Mouse (Mus musculus) lung, embryonic 15.5 days (tissue): ENCODE measurements around the gene Sugp2. TPM values are rescaled to one million over a fixed set of nuclear protein-coding genes. Genes with fewer than 3 reads are reported as not detected.

Experiments
- ATAC-seq: fragments of 200-750 bp; cut with Nextera tagmentation; 2 replicates; pipeline ENCODE4 v1.8.0; 2017; ENCODE audit warnings: moderate number of reproducible peaks, borderline replicate concordance; ENCODE audit not compliant: low FRiP score, low TSS enrichment; ENCODE audit errors: extremely low read depth
- H3K27ac ChIP-seq: fragments of 300-500 bp; sonication (generic); 2 replicates; pipeline ENCODE4 v1.5.1; 2015; ENCODE audit warnings: moderate library complexity, mild to moderate bottlenecking, inconsistent platforms
- H3K27me3 ChIP-seq: fragments of 300-500 bp; sonication (generic); 2 replicates; pipeline ENCODE4 v1.6.1; 2015; ENCODE audit warnings: inconsistent platforms
- H3K36me3 ChIP-seq: fragments of 300-500 bp; sonication (generic); 2 replicates; pipeline ENCODE4 v1.6.1; 2015; ENCODE audit warnings: inconsistent platforms
- H3K4me1 ChIP-seq: fragments of 300-500 bp; sonication (generic); 2 replicates; pipeline ENCODE4 v1.6.1; 2015; ENCODE audit warnings: inconsistent platforms
- H3K4me2 ChIP-seq: fragments of 300-500 bp; sonication (generic); 2 replicates; pipeline ENCODE4 v1.6.1; 2015; ENCODE audit warnings: inconsistent platforms, mild to moderate bottlenecking, moderate library complexity
- H3K4me3 ChIP-seq: fragments of 300-500 bp; sonication (generic); 2 replicates; pipeline ENCODE4 v1.5.1; 2015; ENCODE audit warnings: mild to moderate bottlenecking, inconsistent platforms
- H3K9ac ChIP-seq: fragments of 300-500 bp; sonication (generic); 2 replicates; pipeline ENCODE4 v1.6.1; 2015; ENCODE audit warnings: inconsistent platforms
- H3K9me3 ChIP-seq: fragments of 300-500 bp; sonication (generic); 2 replicates; pipeline ENCODE4 v1.6.1; 2016; ENCODE audit warnings: inconsistent platforms
- WGBS: fragments of 180-500 bp; shearing (Covaris S2); methylation state at CpG from one replicate; pipeline ENCODE4 v1.1.7; 2015; 5-methylcytosine and 5-hydroxymethylcytosine counted together
- polyA plus RNA-seq: library from polyadenylated mRNA; unstranded; fragments of >200 nt; fragmentation: Nextera tagmentation; extraction: Ambion mirVana; gene quantifications from 2 replicates; pipeline ENCODE4 v1.2.1, GENCODE M21; 2015

Gene Sugp2
- polyA plus RNA-seq, 1 experiment from 2014 or later, result 26.7 TPM

GRCm38 (mm10) chr8:70267674-70268073 lies 33.6 kb downstream of the Sugp2 start:
- Histone ChIP-seq H3K9ac (no peak overlapping the region), H3K27me3 (no peaks in the 10 kb centered on the region), H3K4me1 (0 out of 2 replicates have a peak, but pooled peaks cover under 1% of the 10 kb centered on the region), H3K27ac (no peak overlapping the region), H3K4me3 (no peak overlapping the region), H3K36me3 (peaks cover 20% of the 10 kb centered on the region), H3K4me2 (no peak overlapping the region), H3K9me3 (no peaks in the 10 kb centered on the region)
- ATAC-seq, result no peak
- WGBS, result 70% methylated on average over 3 of the region's 3 CpGs

GRCm38 (mm10) chr8:70268311-70268710 lies 34.3 kb downstream of the Sugp2 start:
- H3K9ac ChIP-seq, result no peak overlapping the region
- peaks cover 13% of the 10 kb centered on the region for H3K36me3 ChIP-seq
- no peak overlapping the region for H3K4me3 ChIP-seq
- 0 out of 2 replicates have a peak, but pooled peaks cover 7% of the 10 kb centered on the region for H3K4me1 ChIP-seq
- no peaks in the 10 kb centered on the region for H3K27me3 ChIP-seq
- 0 out of 2 replicates have a peak overlapping the region, but pooled peaks have one; percentile 21 for H3K27ac ChIP-seq
- H3K9me3 ChIP-seq, result no peaks in the 10 kb centered on the region
- no peak overlapping the region for H3K4me2 ChIP-seq
- WGBS, result 65% methylated on average over 5 of the region's 5 CpGs
- ATAC-seq, result no peak

- no peak for ATAC-seq
- Histone ChIP-seq H3K4me2 (no peak overlapping the region), H3K9ac (no peak overlapping the region), H3K36me3 (peaks cover 7% of the 10 kb centered on the region), H3K4me3 (no peak overlapping the region), H3K27me3 (no peaks in the 10 kb centered on the region), H3K27ac (peak overlapping the region; percentile 21; the same call in 1 of the 2 replicates), H3K9me3 (no peaks in the 10 kb centered on the region), H3K4me1 (0 out of 2 replicates have a peak, but pooled peaks cover 7% of the 10 kb centered on the region)
- 41% methylated on average over 11 of the region's 11 CpGs for WGBS
These were observed 35.0 kb downstream of the Sugp2 start for GRCm38 (mm10) chr8:70268799-70269565.

GRCm38 (mm10) chr8:70272949-70273348 lies 38.9 kb downstream of the Sugp2 start:
- Histone ChIP-seq H3K36me3 (no peaks in the 10 kb centered on the region), H3K9me3 (no peaks in the 10 kb centered on the region), H3K27ac (no peak overlapping the region), H3K9ac (no peak overlapping the region), H3K4me1 (0 out of 2 replicates have a peak, but pooled peaks cover 8% of the 10 kb centered on the region), H3K4me3 (no peak overlapping the region), H3K4me2 (no peak overlapping the region), H3K27me3 (no peaks in the 10 kb centered on the region)
- ATAC-seq, result peak; percentile 47; the same call in 1 of the 2 replicates
- WGBS, result 34% methylated on average over 3 of the region's 3 CpGs

GRCm38 (mm10) chr8:70274350-70274749 lies 40.3 kb downstream of the Sugp2 start:
- Histone ChIP-seq H3K36me3 (no peaks in the 10 kb centered on the region), H3K27ac (no peak overlapping the region), H3K9me3 (no peaks in the 10 kb centered on the region), H3K4me3 (no peak overlapping the region), H3K4me2 (no peak overlapping the region), H3K4me1 (peaks cover 13% of the 10 kb centered on the region; the same call in 1 of the 2 replicates), H3K9ac (no peak overlapping the region), H3K27me3 (no peaks in the 10 kb centered on the region)
- no peak for ATAC-seq

GRCm38 (mm10) chr8:70276476-70276875 lies 42.5 kb downstream of the Sugp2 start:
- no peaks in the 10 kb centered on the region for H3K9me3 ChIP-seq
- no peak overlapping the region for H3K9ac ChIP-seq
- H3K27ac ChIP-seq, result peak overlapping the region; percentile 79
- no peak overlapping the region for H3K4me3 ChIP-seq
- no peaks in the 10 kb centered on the region for H3K36me3 ChIP-seq
- no peak overlapping the region for H3K4me2 ChIP-seq
- H3K27me3 ChIP-seq, result no peaks in the 10 kb centered on the region
- ATAC-seq, result peak; percentile 50; the same call in 1 of the 2 replicates
- 57% methylated on average over 3 of the region's 3 CpGs for WGBS
- H3K4me1 ChIP-seq, result peaks cover 24% of the 10 kb centered on the region

GRCm38 (mm10) chr8:70278175-70278574 lies 44.1 kb downstream of the Sugp2 start:
- Histone ChIP-seq H3K4me1 (peaks cover 31% of the 10 kb centered on the region), H3K4me2 (no peak overlapping the region), H3K9me3 (no peaks in the 10 kb centered on the region), H3K4me3 (no peak overlapping the region), H3K27me3 (no peaks in the 10 kb centered on the region), H3K27ac (no peak overlapping the region), H3K36me3 (no peaks in the 10 kb centered on the region), H3K9ac (no peak overlapping the region)
- ATAC-seq, result no peak
- 43% methylated on average over 15 of the region's 15 CpGs for WGBS

GRCm38 (mm10) chr8:70279266-70279665 lies 45.2 kb downstream of the Sugp2 start:
- Histone ChIP-seq H3K4me1 (peaks cover 33% of the 10 kb centered on the region), H3K4me3 (no peak overlapping the region), H3K4me2 (no peak overlapping the region), H3K9me3 (no peaks in the 10 kb centered on the region), H3K27me3 (no peaks in the 10 kb centered on the region), H3K36me3 (no peaks in the 10 kb centered on the region), H3K9ac (no peak overlapping the region), H3K27ac (no peak overlapping the region; the same call in 1 of the 2 replicates)
- 54% methylated on average over 8 of the region's 8 CpGs for WGBS
- no peak for ATAC-seq

GRCm38 (mm10) chr8:70281001-70281400 lies 47.0 kb downstream of the Sugp2 start:
- H3K9me3 ChIP-seq, result no peaks in the 10 kb centered on the region
- peaks cover 33% of the 10 kb centered on the region for H3K4me1 ChIP-seq
- no peak overlapping the region for H3K9ac ChIP-seq
- H3K27me3 ChIP-seq, result no peaks in the 10 kb centered on the region
- H3K27ac ChIP-seq, result peak overlapping the region; percentile 83
- ATAC-seq, result no peak
- peaks cover 12% of the 10 kb centered on the region for H3K36me3 ChIP-seq
- H3K4me3 ChIP-seq, result no peak overlapping the region
- WGBS, result 26% methylated on average over 3 of the region's 3 CpGs
- no peak overlapping the region for H3K4me2 ChIP-seq

GRCm38 (mm10) chr8:70282603-70283135 lies 48.6 kb downstream of the Sugp2 start, which contains the start of gene Homer3:
Homer3 (plus strand) TSS chr8:70282827.
- Histone ChIP-seq H3K27me3 (no peaks in the 10 kb centered on the region), H3K4me2 (peak within 1 kb of the TSS; percentile 67), H3K4me3 (peak within 1 kb of the TSS; percentile 82), H3K9me3 (no peaks in the 10 kb centered on the region), H3K4me1 (peaks cover 33% of the 10 kb centered on the region), H3K9ac (peak within 1 kb of the TSS; percentile 89), H3K27ac (peak within 1 kb of the TSS; percentile 83), H3K36me3 (peaks cover 29% of the 10 kb centered on the region)
- peak; percentile 93 for ATAC-seq
- WGBS, result 2% methylated on average over 36 of the region's 36 CpGs

- Histone ChIP-seq H3K9ac (peak overlapping the region; percentile 89), H3K4me1 (peaks cover 27% of the 10 kb centered on the region), H3K27me3 (no peaks in the 10 kb centered on the region), H3K36me3 (peaks cover 34% of the 10 kb centered on the region), H3K4me2 (peak overlapping the region; percentile 67), H3K27ac (peak overlapping the region; percentile 83), H3K4me3 (peak overlapping the region; percentile 82), H3K9me3 (no peaks in the 10 kb centered on the region)
- under 1% methylated on average over 54 of the region's 55 CpGs for WGBS
- peak; percentile 64 for ATAC-seq
These were observed 49.4 kb downstream of the Sugp2 start for GRCm38 (mm10) chr8:70283136-70284077.
